Mouse (Mus musculus) hindbrain, postnatal 0 days (tissue): Measurements from ENCODE around the gene Syt2. TPM values are rescaled to one million over a fixed set of nuclear protein-coding genes. Genes with fewer than 3 reads are reported as not detected.

Experiments
- ATAC-seq: fragments of 200-750 bp; cut with Nextera tagmentation; 2 replicates; pipeline ENCODE4 v1.8.0; 2017; ENCODE audit warnings: mild to moderate bottlenecking, moderate TSS enrichment, moderate library complexity
- DNase-seq: peaks from one replicate; pipeline ENCODE4 v3.0.0-alpha.2; 2015; ENCODE audit warnings: low spot score
- H3K27ac ChIP-seq: fragments of 300-500 bp; sonication (generic); 2 replicates; pipeline ENCODE4 v1.5.1; 2014; ENCODE audit warnings: mild to moderate bottlenecking
- H3K27me3 ChIP-seq: fragments of 300-500 bp; sonication (generic); 2 replicates; pipeline ENCODE4 v1.6.1; 2014; ENCODE audit warnings: low read length, mixed read lengths; ENCODE audit not compliant: insufficient read depth
- H3K36me3 ChIP-seq: fragments of 300-500 bp; sonication (generic); 2 replicates; pipeline ENCODE4 v1.6.1; 2014; ENCODE audit warnings: low read length, mixed read lengths; ENCODE audit not compliant: insufficient read depth
- H3K4me1 ChIP-seq: fragments of 300-500 bp; sonication (generic); 2 replicates; pipeline ENCODE4 v1.6.1; 2014; ENCODE audit warnings: antibody characterized with exemption, low read length, mixed read lengths; ENCODE audit not compliant: insufficient read depth
- H3K4me2 ChIP-seq: fragments of 300-500 bp; sonication (generic); 2 replicates; pipeline ENCODE4 v1.6.1; 2014; ENCODE audit warnings: low read depth, mild to moderate bottlenecking, low read length, moderate library complexity, mixed read lengths
- H3K4me3 ChIP-seq: fragments of 300-500 bp; sonication (generic); 2 replicates; pipeline ENCODE4 v1.5.1; 2014; ENCODE audit warnings: low read length
- H3K9ac ChIP-seq: fragments of 300-500 bp; sonication (generic); replicated peaks from 2 replicates; pipeline ENCODE4 v1.6.1; 2014; ENCODE audit warnings: mild to moderate bottlenecking, low read length, moderate library complexity, mixed read lengths
- H3K9me3 ChIP-seq: fragments of 300-500 bp; sonication (generic); 2 replicates; pipeline ENCODE4 v1.6.1; 2016; ENCODE audit warnings: low read length, mixed read lengths
- CTCF ChIP-seq: IDR thresholded peaks from 2 replicates; pipeline ENCODE4 v1.5.1; 2016; ENCODE audit warnings: antibody characterized with exemption, control low read depth, low read depth
- WGBS: fragments of 180-500 bp; shearing (Covaris S2); extraction: QIAGEN DNeasy Blood & Tissue Kit; methylation state at CpG from one replicate; pipeline ENCODE4 v1.1.7; 2014; 5-methylcytosine and 5-hydroxymethylcytosine counted together
- polyA plus RNA-seq: library from polyadenylated mRNA; unstranded; fragments of >200 nt; fragmentation: Nextera tagmentation; extraction: Ambion mirVana; gene quantifications from 2 replicates; pipeline ENCODE4 v1.2.1, GENCODE M21; 2015
- total RNA-seq: library from RNA; depleted of rRNA; stranded (reverse); fragments of >200 nt; gene quantifications from 2 replicates; pipeline ENCODE4 v1.2.3, GENCODE M21; 2014

Syt2 gene
- total and polyA plus RNA-seq, 2 experiments from 2014 or later = 22.5 to 74.7 TPM

- H3K9ac ChIP-seq = no peak overlapping the region
These were observed 117.4 kb downstream of the Syt2 start for GRCm38 (mm10) chr1:134763776-134764438.

DNA sequence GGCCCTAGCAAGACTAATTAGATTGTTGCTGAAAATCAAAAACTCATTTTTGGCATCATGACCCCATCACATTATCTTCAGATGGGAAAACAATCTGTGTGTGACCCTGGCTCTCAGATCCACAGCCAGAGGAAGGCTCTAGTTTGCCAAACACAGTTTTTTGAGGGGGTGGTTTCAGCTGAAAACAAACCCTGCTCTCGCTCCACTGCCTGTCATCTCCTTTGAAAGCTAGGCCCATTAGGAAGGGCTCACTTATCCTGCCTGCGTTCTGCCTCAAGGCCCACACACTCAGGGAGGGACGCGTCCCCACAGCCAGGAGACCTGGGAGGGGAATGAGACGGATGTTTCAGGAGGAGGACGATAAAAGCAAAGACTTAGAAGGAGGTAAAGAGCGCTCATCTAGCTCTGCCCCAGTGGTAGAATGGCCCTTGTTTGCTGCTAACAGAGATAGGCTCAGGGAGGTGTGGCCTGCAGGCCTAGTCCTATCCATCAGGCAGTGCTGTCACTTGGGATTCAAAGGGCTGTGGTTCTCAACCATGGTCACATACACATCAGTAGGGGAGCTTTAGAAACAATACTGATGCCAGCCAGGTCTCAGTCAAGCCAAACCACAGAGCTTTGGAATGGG lies 118.5 kb downstream of the Syt2 start:
- no peaks in the 10 kb centered on the region for H3K4me1 ChIP-seq
- H3K9me3 ChIP-seq = no peaks in the 10 kb centered on the region
- TF ChIP-seq CTCF = no peak
- H3K9ac ChIP-seq = no peak overlapping the region
- no peak overlapping the region for H3K4me3 ChIP-seq
- no peak overlapping the region for H3K4me2 ChIP-seq
- peaks cover 9% of the 10 kb centered on the region; the same call in 1 of the 2 replicates for H3K36me3 ChIP-seq
- WGBS = 39% methylated on average over 7 of the region's 7 CpGs
- peak; percentile 56 for ATAC-seq
- H3K27ac ChIP-seq = peak overlapping the region; percentile 13; the same call in 1 of the 2 replicates
- H3K27me3 ChIP-seq = no peaks in the 10 kb centered on the region
- peak; percentile 32 for DNase-seq

More at GRCm38 (mm10) chr1:134763776-134764438, 117.4 kb downstream of the Syt2 start:
- DNase-seq = no peak
- Histone ChIP-seq H3K4me3 (no peak overlapping the region), H3K4me1 (no peaks in the 10 kb centered on the region), H3K27me3 (no peaks in the 10 kb centered on the region), H3K27ac (no peak overlapping the region), H3K36me3 (peaks cover 12% of the 10 kb centered on the region; the same call in 1 of the 2 replicates), H3K4me2 (no peak overlapping the region), H3K9me3 (no peaks in the 10 kb centered on the region)
- TF ChIP-seq CTCF = no peak
- ATAC-seq = no peak
- 85% methylated on average over 11 of the region's 11 CpGs for WGBS

DNA sequence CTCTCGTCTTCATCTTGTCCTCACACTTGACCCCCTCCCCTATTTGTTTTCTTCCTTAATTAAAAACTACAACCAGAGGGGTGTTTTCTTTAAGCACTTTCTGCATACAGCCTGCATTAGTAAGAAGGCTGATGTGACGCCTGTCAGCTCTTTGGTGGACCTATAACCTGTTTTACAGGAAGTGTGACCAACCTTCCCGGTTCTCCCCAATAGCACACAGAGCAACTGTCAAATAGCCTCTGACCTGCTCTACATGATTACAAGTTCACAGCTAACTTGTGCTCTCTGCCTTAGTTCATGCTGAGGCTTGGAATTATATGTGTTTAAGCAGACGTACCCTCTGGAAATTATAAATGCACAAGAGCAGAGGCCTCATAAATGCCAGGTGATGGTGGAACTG lies 120.0 kb downstream of the Syt2 start:
- DNase-seq = no peak
- no peak for ATAC-seq
- Histone ChIP-seq H3K9ac (no peak overlapping the region), H3K36me3 (0 out of 2 replicates have a peak, but pooled peaks cover 5% of the 10 kb centered on the region), H3K27me3 (no peaks in the 10 kb centered on the region), H3K4me1 (no peaks in the 10 kb centered on the region), H3K27ac (no peak overlapping the region), H3K4me3 (no peak overlapping the region), H3K4me2 (no peak overlapping the region), H3K9me3 (no peaks in the 10 kb centered on the region)
- no peak for TF ChIP-seq CTCF
- WGBS = 84% methylated on average over 4 of the region's 4 CpGs

DNA sequence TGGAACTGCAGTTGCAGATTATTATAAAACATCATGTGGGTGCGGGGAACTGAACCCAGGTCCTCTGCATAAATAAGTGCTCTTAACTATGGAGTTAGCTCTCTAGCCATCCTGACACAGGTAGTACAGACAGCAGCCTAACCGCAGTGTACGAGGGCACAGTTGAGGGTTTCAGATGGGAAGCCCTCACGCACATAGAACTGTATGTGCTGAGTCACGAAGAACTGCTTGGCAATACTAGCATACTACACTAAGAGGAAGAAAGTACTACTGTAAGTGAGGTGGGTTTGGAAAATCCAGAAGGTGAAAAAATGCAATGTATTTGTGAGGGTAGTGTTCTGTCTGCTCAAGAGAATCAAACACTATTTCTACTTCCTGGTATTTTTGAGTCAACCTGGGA lies 123.8 kb downstream of the Syt2 start:
- no peaks in the 10 kb centered on the region for H3K9me3 ChIP-seq
- ATAC-seq (no peak), DNase-seq (no peak)
- H3K4me2 ChIP-seq = no peak overlapping the region
- H3K27ac ChIP-seq = no peak overlapping the region
- H3K4me3 ChIP-seq = no peak overlapping the region
- no peak for TF ChIP-seq CTCF
- 95% methylated on average over 5 of the region's 5 CpGs for WGBS
- H3K4me1 ChIP-seq = no peaks in the 10 kb centered on the region
- no peaks in the 10 kb centered on the region for H3K27me3 ChIP-seq
- 0 out of 2 replicates have a peak, but pooled peaks cover 5% of the 10 kb centered on the region for H3K36me3 ChIP-seq
- no peak overlapping the region for H3K9ac ChIP-seq

DNA sequence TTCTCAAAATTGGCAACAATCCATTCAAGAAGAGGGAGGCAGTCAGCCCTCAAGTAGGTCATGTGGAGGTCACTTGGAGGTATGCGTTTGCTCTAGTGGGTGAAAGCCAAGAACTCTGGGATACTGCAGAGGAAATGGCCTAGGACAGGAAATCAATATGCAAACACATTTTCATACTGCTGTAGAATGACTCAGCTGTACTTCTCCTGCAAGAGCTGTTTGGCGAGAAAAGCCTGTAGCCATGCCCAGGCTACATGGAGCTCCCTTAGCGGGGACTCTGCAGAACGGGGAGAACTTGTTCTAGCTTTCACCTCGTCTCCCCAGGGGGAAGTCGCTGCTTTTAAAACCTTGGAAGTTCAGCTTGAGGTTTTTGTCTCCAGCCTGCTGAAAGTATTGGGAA lies 124.9 kb downstream of the Syt2 start:
- Histone ChIP-seq H3K27ac (no peak overlapping the region), H3K27me3 (no peaks in the 10 kb centered on the region), H3K36me3 (peaks cover 10% of the 10 kb centered on the region; the same call in 1 of the 2 replicates), H3K4me2 (no peak overlapping the region), H3K9me3 (no peaks in the 10 kb centered on the region), H3K9ac (no peak overlapping the region), H3K4me1 (no peaks in the 10 kb centered on the region), H3K4me3 (no peak overlapping the region)
- no peak for TF ChIP-seq CTCF
- 70% methylated on average over 6 of the region's 6 CpGs for WGBS
- ATAC-seq (no peak), DNase-seq (no peak)

DNA sequence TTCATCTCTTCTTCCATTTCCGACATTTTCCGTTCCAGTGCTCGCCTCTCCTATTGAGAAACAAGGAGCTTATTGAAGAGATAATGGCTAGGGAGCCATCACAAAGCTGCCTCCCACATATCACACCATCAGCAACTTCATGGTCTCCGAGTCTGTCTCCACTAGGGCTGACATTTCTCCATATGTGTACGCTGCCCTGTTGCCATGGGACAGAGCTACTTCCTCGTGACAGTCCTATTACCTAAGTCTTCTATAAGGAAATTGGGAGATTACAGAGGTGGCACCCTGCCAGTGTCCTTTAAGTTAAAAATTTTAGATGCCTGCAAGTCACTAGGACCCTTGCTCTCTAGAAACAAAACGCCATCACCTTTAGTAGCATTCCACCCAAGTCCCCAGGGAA lies 125.5 kb downstream of the Syt2 start:
- ATAC-seq (no peak), DNase-seq (no peak)
- Histone ChIP-seq H3K4me2 (no peak overlapping the region), H3K27me3 (no peaks in the 10 kb centered on the region), H3K36me3 (peaks cover 12% of the 10 kb centered on the region; the same call in 1 of the 2 replicates), H3K9ac (no peak overlapping the region), H3K27ac (no peak overlapping the region), H3K4me1 (no peaks in the 10 kb centered on the region), H3K4me3 (no peak overlapping the region), H3K9me3 (no peaks in the 10 kb centered on the region)
- no peak for TF ChIP-seq CTCF
- 85% methylated on average over 7 of the region's 7 CpGs for WGBS

DNA sequence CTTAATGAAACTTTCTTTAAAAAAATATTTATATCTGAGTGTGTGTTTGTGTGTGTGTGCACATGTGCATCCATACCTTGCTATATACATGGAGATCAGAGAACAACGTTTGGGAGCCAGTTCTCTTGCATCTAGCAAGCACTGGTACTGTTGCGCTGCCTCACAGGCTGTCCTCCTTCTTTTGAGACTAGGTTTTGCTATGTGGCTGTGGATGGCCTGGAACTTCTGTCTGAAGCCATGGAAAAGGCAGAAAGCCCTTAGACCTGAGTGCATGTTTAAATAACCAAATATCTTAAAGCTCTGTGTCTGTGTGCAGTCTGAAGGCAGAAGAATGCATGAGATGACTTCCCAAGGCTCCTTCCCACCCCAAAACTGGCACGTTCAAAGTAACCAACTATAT lies 126.3 kb downstream of the Syt2 start:
- Histone ChIP-seq H3K4me1 (no peaks in the 10 kb centered on the region), H3K9me3 (no peaks in the 10 kb centered on the region), H3K9ac (no peak overlapping the region), H3K36me3 (peaks cover 9% of the 10 kb centered on the region; the same call in 1 of the 2 replicates), H3K4me2 (no peak overlapping the region), H3K4me3 (no peak overlapping the region), H3K27me3 (no peaks in the 10 kb centered on the region), H3K27ac (no peak overlapping the region)
- ATAC-seq (no peak), DNase-seq (no peak)
- TF ChIP-seq CTCF = no peak
- 85% methylated on average over 3 of the region's 3 CpGs for WGBS
